Comparison of ENCODE assay signal across 15 mouse cellular contexts in genomic region chr17:4297156-4297535, GRCm38 (mm10).
DNase-seq lines count a peak whose midpoint lies in the region; ATAC-seq and TF ChIP-seq lines count a peak whose summit lies in the region.
"Had no signal": no experiment of that assay in that cellular context is flagged by ENCODE, and none has a peak within 500 bp of the region (broad histone marks: within the 10 kb centered on the region; RNA-seq: fewer than 3 reads in every experiment).

No protein-coding gene starts in this region.

- no peak for TF ChIP-seq POLR2A in cerebellum, adult 2 months (IDR thresholded peaks at IDR 0.05; ENCODE audit: borderline replicate concordance, insufficient read depth, low read length)

- no peak overlapping the region for H3K27ac ChIP-seq in cerebellum, adult 2 months (ENCODE audit: insufficient read depth, low read length)
- H3K27ac ChIP-seq in gastrocnemius, adult 2 months, result peak overlapping the region; percentile 72
- no peak overlapping the region for H3K27ac ChIP-seq in left cerebral cortex, adult 2 months
- H3K27ac ChIP-seq: limb, embryonic 12.5 days had no signal

- peak; percentile 17 to 41 for DNase-seq in cerebellum, adult 2 months
- no peak for DNase-seq in cerebellum, adult 11 months
- peak; percentile 43 for DNase-seq in gastrocnemius, adult 2 months
- no peak for DNase-seq in gastrocnemius, postnatal 36 days
- DNase-seq in left cerebral cortex, postnatal 4 days, result peak; percentile 50
- no peak for DNase-seq in left cerebral cortex, adult 2 months (ENCODE audit: extremely low spot score in 1 of 2, low spot score in 2 of 2)
- DNase-seq in adrenal gland, adult 18-20 months (ENCODE audit: low spot score in 2 of 2), result no peak
- DNase-seq: kidney, postnatal 14 days; thymus, postnatal 25 days had no signal

- 7% methylated on average over 1 of the region's 1 CpGs for WGBS in cerebellum, adult 2 months

- no peak overlapping the region for H3K4me3 ChIP-seq in cerebellum, adult 2 months (replicated peaks; ENCODE audit: insufficient read depth, low read depth, low read length)
- no peak overlapping the region for H3K4me3 ChIP-seq in gastrocnemius, adult 2 months
- H3K4me3 ChIP-seq in left cerebral cortex, adult 2 months, result no peak overlapping the region
- H3K4me3 ChIP-seq: limb, embryonic 12.5 days; myocyte had no signal

- ATAC-seq in granulocyte monocyte progenitor cell, adult 5-6 weeks (replicated peaks; ENCODE audit: poor library complexity, severe bottlenecking), result peak; percentile 88
- ATAC-seq: activated CD4-positive, CD25-positive, alpha-beta regulatory T cell, adult 4 months; intestine, embryonic 16.5 days had no signal

- H3K27me3 ChIP-seq in cerebellum, adult 2 months (ENCODE audit: control insufficient read depth, insufficient read depth, low read length), result no peaks in the 10 kb centered on the region
- H3K27me3 ChIP-seq: CH12.LX; limb, embryonic 12.5 days had no signal

- TF ChIP-seq CTCF in cerebellum, adult 2 months (IDR thresholded peaks at IDR 0.05; ENCODE audit: borderline replicate concordance, insufficient read depth, low read depth, low read length), result no peak
- TF ChIP-seq CTCF in gastrocnemius, adult 2 months (IDR thresholded peaks at IDR 0.05), result no peak
- no peak for TF ChIP-seq CTCF in left cerebral cortex, adult 2 months (IDR thresholded peaks at IDR 0.05)

- peaks cover 7% of the 10 kb centered on the region for H3K4me1 ChIP-seq in cerebellum, adult 2 months (ENCODE audit: control insufficient read depth, insufficient read depth, low read length)

- intact Hi-C loops in gastrocnemius, adult 2 months (cut with DNase I), result no loop called here
- intact Hi-C loops in gastrocnemius, postnatal 36 days (cut with DNase I), result no loop called here
- intact Hi-C loops in left cerebral cortex, postnatal 4 days (cut with DNase I), result no loop called here
- intact Hi-C loops in left cerebral cortex, adult 2 months (cut with DNase I), result no loop called here

Comparison
In these comparisons a context has a peak if more than half of its experiments do, and no peak if none do; other contexts are left out.
1. DNase-seq: peak in cerebellum, adult 2 months (2 of 2), gastrocnemius, adult 2 months (single experiment) and left cerebral cortex, postnatal 4 days (single experiment); none in cerebellum, adult 11 months (single experiment), gastrocnemius, postnatal 36 days (0 of 2), left cerebral cortex, adult 2 months (0 of 2) and adrenal gland, adult 18-20 months (0 of 2).